In genomic region chr2:76674725-76675427, GRCm38 (mm10) we compare ENCODE assay signal across 7 mouse cellular contexts. TPM values are rescaled to one million over a fixed set of nuclear protein-coding genes. Genes with fewer than 3 reads are reported as not detected.
DNase-seq lines count a peak whose midpoint lies in the region; ATAC-seq and TF ChIP-seq lines count a peak whose summit lies in the region.

TSS of gene Plekha3 (plus strand) at chr2:76675281.

- H3K4me1 ChIP-seq in embryonic facial prominence, embryonic 13.5 days, result peaks cover 26% of the 10 kb centered on the region
- H3K4me1 ChIP-seq in kidney, adult 2 months (ENCODE audit: control insufficient read depth, insufficient read depth, low read length), result peaks cover 5% of the 10 kb centered on the region; the same call in 1 of the 2 replicates
- peaks cover 13% of the 10 kb centered on the region for H3K4me1 ChIP-seq in limb, embryonic 11.5 days (ENCODE audit: control insufficient read depth, insufficient read depth, low read length)
- H3K4me1 ChIP-seq in midbrain, embryonic 13.5 days (replicated peaks), result peaks cover 28% of the 10 kb centered on the region
- peaks cover 14% of the 10 kb centered on the region; the same call in 1 of the 2 replicates for H3K4me1 ChIP-seq in small intestine, adult 2 months (ENCODE audit: control insufficient read depth, insufficient read depth, insufficient read length, low read length)

- 4% methylated on average over 52 of the region's 52 CpGs for WGBS in embryonic facial prominence, embryonic 13.5 days
- 4% methylated on average over 52 of the region's 52 CpGs for WGBS in kidney, adult 2 months
- WGBS in limb, embryonic 11.5 days, result 5% methylated on average over 41 of the region's 52 CpGs
- 4% methylated on average over 51 of the region's 52 CpGs for WGBS in midbrain, embryonic 13.5 days
- WGBS in small intestine, adult 2 months, result 4% methylated on average over 49 of the region's 52 CpGs

- H3K9ac ChIP-seq in embryonic facial prominence, embryonic 13.5 days, result peak within 1 kb of the TSS; percentile 93
- H3K9ac ChIP-seq in limb, embryonic 11.5 days (ENCODE audit: low read length), result peak within 1 kb of the TSS; percentile 87
- H3K9ac ChIP-seq in midbrain, embryonic 13.5 days (replicated peaks), result peak within 1 kb of the TSS; percentile 88

- H3K9me3 ChIP-seq in embryonic facial prominence, embryonic 13.5 days, result no peaks in the 10 kb centered on the region
- no peaks in the 10 kb centered on the region for H3K9me3 ChIP-seq in limb, embryonic 11.5 days (ENCODE audit: control insufficient read depth, low read length)
- H3K9me3 ChIP-seq in midbrain, embryonic 13.5 days, result no peaks in the 10 kb centered on the region

- peaks cover 9% of the 10 kb centered on the region; the same call in 1 of the 2 replicates for H3K36me3 ChIP-seq in embryonic facial prominence, embryonic 13.5 days
- H3K36me3 ChIP-seq in kidney, adult 2 months (ENCODE audit: control insufficient read depth, insufficient read depth, low read length), result no peaks in the 10 kb centered on the region
- no peaks in the 10 kb centered on the region for H3K36me3 ChIP-seq in limb, embryonic 11.5 days (ENCODE audit: control insufficient read depth, insufficient read depth, low read length)
- peaks cover under 1% of the 10 kb centered on the region; the same call in 1 of the 2 replicates for H3K36me3 ChIP-seq in midbrain, embryonic 13.5 days
- H3K36me3 ChIP-seq in small intestine, adult 2 months (ENCODE audit: control insufficient read depth, insufficient read depth, low read length), result peaks cover under 1% of the 10 kb centered on the region; the same call in 1 of the 2 replicates

- TF ChIP-seq CTCF in kidney, adult 2 months (conservative IDR thresholded peaks at IDR 0.05; ENCODE audit: insufficient read depth, insufficient read length, low read depth, low read length), result no peak
- 0 out of 2 replicates have a peak, but pooled peaks have one; percentile 13 for TF ChIP-seq CTCF in small intestine, adult 2 months (IDR thresholded peaks at IDR 0.05; ENCODE audit: extremely low read depth, insufficient read length, insufficient replicate concordance, low read depth, low read length)

- peak within 1 kb of the TSS; percentile 71 for H3K4me2 ChIP-seq in embryonic facial prominence, embryonic 13.5 days
- peak within 1 kb of the TSS; percentile 64 for H3K4me2 ChIP-seq in limb, embryonic 11.5 days (ENCODE audit: low read depth, severe bottlenecking)
- peak within 1 kb of the TSS; percentile 75 for H3K4me2 ChIP-seq in midbrain, embryonic 13.5 days (replicated peaks)

- H3K27me3 ChIP-seq in embryonic facial prominence, embryonic 13.5 days, result no peaks in the 10 kb centered on the region
- no peaks in the 10 kb centered on the region for H3K27me3 ChIP-seq in kidney, adult 2 months (replicated peaks; ENCODE audit: control insufficient read depth, insufficient read depth, low read length)
- no peaks in the 10 kb centered on the region for H3K27me3 ChIP-seq in limb, embryonic 11.5 days (ENCODE audit: control insufficient read depth, insufficient read depth, low read length)
- H3K27me3 ChIP-seq in midbrain, embryonic 13.5 days, result no peaks in the 10 kb centered on the region
- no peaks in the 10 kb centered on the region for H3K27me3 ChIP-seq in small intestine, adult 2 months (ENCODE audit: control insufficient read depth, insufficient read depth, low read length)

- peak; percentile 93 for DNase-seq in adrenal gland, postnatal 14 days
- DNase-seq in heart, adult 18-20 months, result peak; percentile 86 to 92
- peak; percentile 93 for DNase-seq in kidney, adult 2 months
- DNase-seq in limb, embryonic 11.5 days (ENCODE audit: low spot score), result peak; percentile 85

- peak; percentile 42 for TF ChIP-seq POLR2A in kidney, adult 2 months (IDR thresholded peaks at IDR 0.05; ENCODE audit: low read depth, low read length)
- peak; percentile 69 for TF ChIP-seq POLR2A in small intestine, adult 2 months (IDR thresholded peaks at IDR 0.05; ENCODE audit: low read depth, low read length)

- peak; percentile 71; the same call in 1 of the 2 replicates for ATAC-seq in embryonic facial prominence, embryonic 13.5 days (ENCODE audit: insufficient number of reproducible peaks, insufficient read depth, low FRiP score, low TSS enrichment, low read depth)
- peak; percentile 55; the same call in 1 of the 2 replicates for ATAC-seq in limb, embryonic 11.5 days (ENCODE audit: insufficient number of reproducible peaks, low FRiP score, low TSS enrichment, low read depth)
- ATAC-seq in midbrain, embryonic 13.5 days, result peak; percentile 77

- H3K4me3 ChIP-seq in embryonic facial prominence, embryonic 13.5 days, result peak within 1 kb of the TSS; percentile 91
- H3K4me3 ChIP-seq in kidney, adult 2 months (ENCODE audit: insufficient read depth, low read depth, low read length), result peak within 1 kb of the TSS; percentile 71
- peak within 1 kb of the TSS; percentile 75 for H3K4me3 ChIP-seq in limb, embryonic 11.5 days (ENCODE audit: low read depth, low read length)
- H3K4me3 ChIP-seq in midbrain, embryonic 13.5 days (replicated peaks), result peak within 1 kb of the TSS; percentile 92
- peak within 1 kb of the TSS; percentile 76 for H3K4me3 ChIP-seq in small intestine, adult 2 months (ENCODE audit: low read depth, low read length)

- H3K27ac ChIP-seq in embryonic facial prominence, embryonic 13.5 days, result peak within 1 kb of the TSS; percentile 81
- H3K27ac ChIP-seq in kidney, adult 2 months (ENCODE audit: insufficient read depth, low read depth, low read length), result peak within 1 kb of the TSS; percentile 42
- peak within 1 kb of the TSS; percentile 76 for H3K27ac ChIP-seq in limb, embryonic 11.5 days (replicated peaks; ENCODE audit: low read depth, low read length)
- H3K27ac ChIP-seq in midbrain, embryonic 13.5 days, result peak within 1 kb of the TSS; percentile 82
- H3K27ac ChIP-seq in small intestine, adult 2 months (ENCODE audit: insufficient read depth, low read depth, low read length), result peak within 1 kb of the TSS; percentile 48

RNA-seq across cellular contexts. Expression of gene Plekha3, which starts in this region (rescaled TPM):
- 36.0 and 37.7 TPM in 2 replicates for total RNA-seq in adrenal gland, postnatal 14 days (2021)
- 6.8 and 10.3 TPM in 2 replicates for polyA plus RNA-seq in embryonic facial prominence, embryonic 13.5 days (2015; fragmentation: Nextera tagmentation; extraction: Ambion mirVana)
- 10 to 100 TPM; 19.9 to 22.5 TPM for total RNA-seq in heart, adult 18-20 months (2021)
- polyA plus RNA-seq in kidney, adult 2 months (2012; rRNA removed), result 22.3 and 23.9 TPM in 2 replicates
- polyA plus RNA-seq in limb, embryonic 11.5 days (2014; fragmentation: Nextera tagmentation; extraction: Ambion mirVana), result 11.7 and 12.3 TPM in 2 replicates
- 5.7 and 7.2 TPM in 2 replicates for polyA plus RNA-seq in midbrain, embryonic 13.5 days (2015; fragmentation: Nextera tagmentation; extraction: Ambion mirVana)
- 3.9 and 9.2 TPM in 2 replicates for polyA plus RNA-seq in small intestine, adult 2 months (2012; rRNA removed)

Comparison
In these comparisons a context has a peak if more than half of its experiments do, and no peak if none do; other contexts are left out.
1. Peak in every context shown above with its lines: DNase-seq, ATAC-seq, H3K4me3 ChIP-seq and H3K27ac ChIP-seq.